21 mouse cellular contexts compared by ENCODE assay signal in the genomic region with DNA sequence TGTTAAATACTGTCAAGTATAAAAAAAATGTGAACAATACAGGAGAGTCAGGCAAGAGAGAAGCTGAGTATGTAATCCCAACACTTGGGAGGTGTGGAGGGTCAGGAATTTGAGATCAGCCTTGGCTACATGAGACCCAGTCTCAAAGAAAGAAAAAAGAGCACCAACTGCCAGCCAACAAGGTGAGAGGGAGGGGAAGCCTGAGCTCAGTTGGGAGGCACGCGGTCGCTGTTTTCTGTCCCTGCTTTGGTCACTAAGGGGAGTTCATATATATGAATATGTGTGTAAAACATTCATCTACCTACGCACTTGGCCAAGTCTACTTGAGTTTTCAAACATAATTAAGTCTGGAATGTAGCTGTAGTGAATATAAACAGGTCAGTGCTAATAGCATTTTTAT. TPM values are rescaled to one million over a fixed set of nuclear protein-coding genes. Genes with fewer than 3 reads are reported as not detected.
A peak's percentile ranks its signal among the peaks of the same experiment; 100 is the strongest.
DNase-seq lines count a peak whose midpoint lies in the region; ATAC-seq and TF ChIP-seq lines count a peak whose summit lies in the region.
"Had no signal": no experiment of that assay in that cellular context is flagged by ENCODE, and none has a peak within 500 bp of the region (broad histone marks: within the 10 kb centered on the region; RNA-seq: fewer than 3 reads in every experiment).

No protein-coding gene starts in this region.

- no peak for TF ChIP-seq CTCF in kidney, postnatal 0 days (IDR thresholded peaks at IDR 0.05; ENCODE audit: low read depth)
- no peak for TF ChIP-seq CTCF in kidney, adult 2 months (conservative IDR thresholded peaks at IDR 0.05; ENCODE audit: insufficient read depth, insufficient read length, low read depth, low read length)
- no peak for TF ChIP-seq CTCF in lung, postnatal 0 days (IDR thresholded peaks at IDR 0.05)

- WGBS in heart, embryonic 11.5 days (ENCODE audit: insufficient replicate concordance), result 66% methylated on average over 4 of the region's 4 CpGs
- WGBS in kidney, postnatal 0 days, result 60% methylated on average over 4 of the region's 4 CpGs
- 59% methylated on average over 4 of the region's 4 CpGs for WGBS in kidney, adult 2 months
- 41% methylated on average over 4 of the region's 4 CpGs for WGBS in lung, postnatal 0 days

- H3K4me1 ChIP-seq in heart, embryonic 11.5 days (ENCODE audit: control insufficient read depth, insufficient read depth, low read length), result peaks cover 41% of the 10 kb centered on the region
- no peaks in the 10 kb centered on the region; the same call in 1 of the 2 replicates for H3K4me1 ChIP-seq in kidney, postnatal 0 days (replicated peaks; ENCODE audit: insufficient read depth, low read length)
- H3K4me1 ChIP-seq in kidney, adult 2 months (ENCODE audit: control insufficient read depth, insufficient read depth, low read length), result no peaks in the 10 kb centered on the region; the same call in 1 of the 2 replicates
- peaks cover 43% of the 10 kb centered on the region; the same call in 1 of the 2 replicates for H3K4me1 ChIP-seq in lung, postnatal 0 days (ENCODE audit: insufficient read depth, low read depth, low read length)
- H3K4me1 ChIP-seq: limb, embryonic 15.5 days; midbrain, embryonic 10.5 days had no signal

- H3K27me3 ChIP-seq in heart, embryonic 11.5 days (ENCODE audit: control insufficient read depth, insufficient read depth, low read length), result no peaks in the 10 kb centered on the region
- no peaks in the 10 kb centered on the region for H3K27me3 ChIP-seq in kidney, postnatal 0 days (ENCODE audit: insufficient read depth, low read length)
- H3K27me3 ChIP-seq in kidney, adult 2 months (replicated peaks; ENCODE audit: control insufficient read depth, insufficient read depth, low read length), result no peaks in the 10 kb centered on the region
- no peaks in the 10 kb centered on the region for H3K27me3 ChIP-seq in lung, postnatal 0 days (replicated peaks; ENCODE audit: insufficient read depth, low read length)
- H3K27me3 ChIP-seq: limb, embryonic 15.5 days had no signal

- no peak for TF ChIP-seq EP300 in lung, postnatal 0 days (IDR thresholded peaks at IDR 0.05)

- H3K9ac ChIP-seq in heart, embryonic 11.5 days (ENCODE audit: low read depth, low read length), result 0 out of 2 replicates have a peak overlapping the region, but pooled peaks have one; percentile 3
- no peak overlapping the region for H3K9ac ChIP-seq in kidney, postnatal 0 days (ENCODE audit: low read depth, low read length)
- no peak overlapping the region for H3K9ac ChIP-seq in lung, postnatal 0 days (replicated peaks; ENCODE audit: low read depth)
- H3K9ac ChIP-seq: forebrain, postnatal 0 days; limb, embryonic 15.5 days; liver, embryonic 14.5 days had no signal

- no peaks in the 10 kb centered on the region for H3K9me3 ChIP-seq in heart, embryonic 11.5 days (replicated peaks; ENCODE audit: control insufficient read depth, low read length)
- H3K9me3 ChIP-seq in kidney, postnatal 0 days (replicated peaks; ENCODE audit: low read length), result no peaks in the 10 kb centered on the region
- H3K9me3 ChIP-seq in lung, postnatal 0 days (ENCODE audit: low read length), result no peaks in the 10 kb centered on the region
- H3K9me3 ChIP-seq: limb, embryonic 15.5 days; midbrain, embryonic 10.5 days had no signal

- ATAC-seq in heart, embryonic 11.5 days (replicated peaks; ENCODE audit: insufficient number of reproducible peaks, low FRiP score, low TSS enrichment), result no peak
- no peak for ATAC-seq in kidney, postnatal 0 days (replicated peaks; ENCODE audit: low FRiP score, low read depth)
- peak; percentile 75 for ATAC-seq in lung, postnatal 0 days
- ATAC-seq: forebrain, postnatal 0 days; hindbrain, postnatal 0 days; intestine, embryonic 16.5 days had no signal

- peak overlapping the region; percentile 11; the same call in 1 of the 2 replicates for H3K4me3 ChIP-seq in heart, embryonic 11.5 days (ENCODE audit: low read depth, low read length)
- H3K4me3 ChIP-seq in kidney, postnatal 0 days (replicated peaks; ENCODE audit: low read depth, low read length), result no peak overlapping the region
- no peak overlapping the region for H3K4me3 ChIP-seq in kidney, adult 2 months (ENCODE audit: insufficient read depth, low read depth, low read length)
- peak overlapping the region; percentile 37 for H3K4me3 ChIP-seq in lung, postnatal 0 days (ENCODE audit: low read depth, low read length)
- H3K4me3 ChIP-seq: limb, embryonic 15.5 days; midbrain, embryonic 10.5 days had no signal

- TF ChIP-seq POLR2A in kidney, adult 2 months (IDR thresholded peaks at IDR 0.05; ENCODE audit: low read depth, low read length), result no peak

- no peak for DNase-seq in heart, adult 9 months (ENCODE audit: low spot score in 2 of 2)
- DNase-seq in kidney, postnatal 0 days (ENCODE audit: low spot score), result no peak
- no peak for DNase-seq in kidney, adult 2 months
- DNase-seq in lung, postnatal 0 days (ENCODE audit: low spot score), result peak; percentile 82
- no peak for DNase-seq in lung, postnatal 36 days
- no peak for DNase-seq in adrenal gland, adult 8-10 months
- DNase-seq: adrenal gland, adult 2 months; cerebellum, adult 11-12 months; cerebellum, postnatal 10 days; forebrain, postnatal 0 days; gastrocnemius, postnatal 36 days; layer of hippocampus, adult 9-11 months; left cerebral cortex, postnatal 4 days; thymus, adult 2 months; thymus, postnatal 4 days had no signal

- H3K27ac ChIP-seq in heart, embryonic 11.5 days (ENCODE audit: low read depth, low read length), result peak overlapping the region; percentile 31; the same call in 1 of the 2 replicates
- H3K27ac ChIP-seq in kidney, postnatal 0 days, result no peak overlapping the region
- H3K27ac ChIP-seq in kidney, adult 2 months (ENCODE audit: insufficient read depth, low read depth, low read length), result no peak overlapping the region
- H3K27ac ChIP-seq in lung, postnatal 0 days (ENCODE audit: low read length), result peak overlapping the region; percentile 85
- H3K27ac ChIP-seq: liver, embryonic 14.5 days; midbrain, embryonic 10.5 days had no signal

- H3K36me3 ChIP-seq in heart, embryonic 11.5 days (ENCODE audit: control insufficient read depth, insufficient read depth, low read length), result peaks cover 5% of the 10 kb centered on the region; the same call in 1 of the 2 replicates
- 0 out of 2 replicates have a peak, but pooled peaks cover 3% of the 10 kb centered on the region for H3K36me3 ChIP-seq in kidney, postnatal 0 days (ENCODE audit: insufficient read depth, low read length)
- H3K36me3 ChIP-seq in kidney, adult 2 months (ENCODE audit: control insufficient read depth, insufficient read depth, low read length), result no peaks in the 10 kb centered on the region; the same call in 1 of the 2 replicates
- H3K36me3 ChIP-seq in lung, postnatal 0 days (ENCODE audit: insufficient read depth, low read length), result 0 out of 2 replicates have a peak, but pooled peaks cover 10% of the 10 kb centered on the region

- H3K4me2 ChIP-seq in heart, embryonic 11.5 days, result peak overlapping the region; percentile 48
- 0 out of 2 replicates have a peak overlapping the region, but pooled peaks have one; percentile 0 for H3K4me2 ChIP-seq in kidney, postnatal 0 days (ENCODE audit: low read length)
- peak overlapping the region; percentile 46 for H3K4me2 ChIP-seq in lung, postnatal 0 days (replicated peaks; ENCODE audit: low read depth, low read length)
- H3K4me2 ChIP-seq: limb, embryonic 15.5 days had no signal

RNA-seq across cellular contexts. Expression of a gene that starts 51.4 kb away (rescaled TPM):
- polyA plus RNA-seq in heart, embryonic 11.5 days (2014; fragmentation: Nextera tagmentation; extraction: Ambion mirVana), result 21.9 and 35.5 TPM in 2 replicates
- polyA plus RNA-seq in kidney, postnatal 0 days (2015; fragmentation: Nextera tagmentation; extraction: Ambion mirVana), result 16.0 and 16.4 TPM in 2 replicates
- 4.2 and 5.3 TPM in 2 replicates for polyA plus RNA-seq in kidney, adult 2 months (2012; rRNA removed)
- 12.6 and 15.3 TPM in 2 replicates for polyA plus RNA-seq in lung, postnatal 0 days (2015; fragmentation: Nextera tagmentation; extraction: Ambion mirVana)
- total RNA-seq in adrenal gland, adult 8-10 months (2022), result 10 to 100 TPM; 71.4 to 82.9 (median 80.8) TPM

Comparison
In these comparisons a context has a peak if more than half of its experiments do, and no peak if none do; other contexts are left out.
1. H3K27ac ChIP-seq: peak in heart, embryonic 11.5 days (single experiment) and lung, postnatal 0 days (single experiment); none in kidney, postnatal 0 days (single experiment) and kidney, adult 2 months (single experiment).
2. H3K4me3 ChIP-seq: peak in heart, embryonic 11.5 days (single experiment) and lung, postnatal 0 days (single experiment); none in kidney, postnatal 0 days (single experiment) and kidney, adult 2 months (single experiment).
3. Peak in every context shown above with its lines, with median percentiles within 50 percentile points of each other: H3K4me2 ChIP-seq.